Mouse (Mus musculus) forebrain, postnatal 0 days (tissue): ENCODE results near the gene Atl2. TPM values are rescaled to one million over a fixed set of nuclear protein-coding genes. Genes with fewer than 3 reads are reported as not detected.

Experiments used
- ATAC-seq: fragments of 200-750 bp; cut with Nextera tagmentation; 2 replicates; pipeline ENCODE4 v1.8.0; 2017; ENCODE audit warnings: mild to moderate bottlenecking, moderate library complexity
- DNase-seq: peaks from one replicate; pipeline ENCODE4 v3.0.0-alpha.2; 2015
- H3K27ac ChIP-seq: fragments of 300-500 bp; sonication (generic); 2 replicates; pipeline ENCODE4 v1.5.1; 2014; ENCODE audit warnings: low read depth, mild to moderate bottlenecking, antibody characterized with exemption, low read length, moderate library complexity, mixed read lengths
- H3K27me3 ChIP-seq: fragments of 300-500 bp; sonication (generic); 2 replicates; pipeline ENCODE4 v1.6.1; 2014; ENCODE audit warnings: mild to moderate bottlenecking, low read length, mixed read lengths; ENCODE audit not compliant: insufficient read depth
- H3K36me3 ChIP-seq: fragments of 300-500 bp; sonication (generic); 2 replicates; pipeline ENCODE4 v1.6.1; 2014; ENCODE audit warnings: mild to moderate bottlenecking, moderate library complexity; ENCODE audit not compliant: insufficient read depth
- H3K4me1 ChIP-seq: fragments of 300-500 bp; sonication (generic); 2 replicates; pipeline ENCODE4 v1.6.1; 2014; ENCODE audit warnings: antibody characterized with exemption; ENCODE audit not compliant: insufficient read depth
- H3K4me2 ChIP-seq: fragments of 300-500 bp; sonication (generic); 2 replicates; pipeline ENCODE4 v1.6.1; 2014; ENCODE audit warnings: low read depth, mild to moderate bottlenecking, moderate library complexity
- H3K4me3 ChIP-seq: fragments of 300-500 bp; sonication (generic); 2 replicates; pipeline ENCODE4 v1.5.1; 2014; ENCODE audit warnings: low read depth, low read length, mixed read lengths
- H3K9ac ChIP-seq: fragments of 300-500 bp; sonication (generic); 2 replicates; pipeline ENCODE4 v1.6.1; 2014; ENCODE audit warnings: mild to moderate bottlenecking
- H3K9me3 ChIP-seq: fragments of 300-500 bp; sonication (generic); 2 replicates; pipeline ENCODE4 v1.6.1; 2016; ENCODE audit warnings: low read length
- CTCF ChIP-seq: sonication (generic); IDR thresholded peaks from 2 replicates; pipeline ENCODE4 v1.5.1; 2016; ENCODE audit warnings: antibody characterized with exemption, control low read depth, low read depth
- WGBS: fragments of 180-500 bp; shearing (Covaris S2); extraction: QIAGEN DNeasy Blood & Tissue Kit; methylation state at CpG from one replicate; pipeline ENCODE4 v1.1.7; 2014; 5-methylcytosine and 5-hydroxymethylcytosine counted together
- polyA plus RNA-seq: library from polyadenylated mRNA; unstranded; fragments of >200 nt; fragmentation: Nextera tagmentation; extraction: Ambion mirVana; gene quantifications from 2 replicates; pipeline ENCODE4 v1.2.1, GENCODE M21; 2015
- total RNA-seq: library from RNA; depleted of rRNA; stranded (reverse); fragments of >200 nt; gene quantifications from 2 replicates; pipeline ENCODE4 v1.2.3, GENCODE M21; 2014; rRNA removed

The Atl2 gene
- total RNA-seq (28.4 and 34.1 TPM in 2 replicates), polyA plus RNA-seq (16.7 and 27.2 TPM in 2 replicates)

DNA sequence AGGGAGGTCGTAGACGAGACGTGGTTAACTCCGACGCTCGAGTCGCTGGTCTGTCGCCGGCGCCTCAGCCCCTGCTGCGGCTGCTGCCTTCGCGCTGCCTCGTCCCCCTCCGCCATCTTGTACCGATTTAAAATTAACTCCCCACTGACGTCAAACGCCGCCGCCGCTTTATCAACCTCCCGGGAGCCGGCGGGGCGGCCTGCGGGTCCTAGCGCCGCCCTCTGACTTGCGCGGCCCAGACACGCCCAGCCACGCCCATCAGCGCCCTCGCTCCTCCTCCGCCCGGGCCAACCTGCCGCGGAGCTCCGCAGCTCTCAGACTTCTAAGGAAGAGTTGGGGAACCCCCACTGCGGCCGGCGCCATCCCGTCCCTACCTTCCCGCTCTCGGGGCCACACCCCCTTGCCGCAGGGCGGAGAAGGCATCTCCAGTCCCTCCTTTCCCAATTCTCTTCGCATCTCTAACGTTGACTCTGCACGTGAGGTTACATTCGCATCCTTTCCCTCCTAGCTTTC lies at the start of gene Atl2:
Gene Atl2 (minus strand): TSS at position 213 of the 513 bp plus-strand sequence.
- TF ChIP-seq CTCF, result peak; percentile 20
- peak within 1 kb of the TSS; percentile 83 for H3K9ac ChIP-seq
- H3K4me3 ChIP-seq, result peak within 1 kb of the TSS; percentile 93
- peaks cover 7% of the 10 kb centered on the region; the same call in 1 of the 2 replicates for H3K4me1 ChIP-seq
- no peaks in the 10 kb centered on the region for H3K36me3 ChIP-seq
- no peaks in the 10 kb centered on the region for H3K9me3 ChIP-seq
- peak within 1 kb of the TSS; percentile 60 for H3K4me2 ChIP-seq
- ATAC-seq (peak; percentile 95), DNase-seq (peak; percentile 95)
- WGBS, result under 1% methylated on average over 51 of the region's 51 CpGs
- H3K27me3 ChIP-seq, result peaks cover 8% of the 10 kb centered on the region; the same call in 1 of the 2 replicates
- H3K27ac ChIP-seq, result peak within 1 kb of the TSS; percentile 95

DNA sequence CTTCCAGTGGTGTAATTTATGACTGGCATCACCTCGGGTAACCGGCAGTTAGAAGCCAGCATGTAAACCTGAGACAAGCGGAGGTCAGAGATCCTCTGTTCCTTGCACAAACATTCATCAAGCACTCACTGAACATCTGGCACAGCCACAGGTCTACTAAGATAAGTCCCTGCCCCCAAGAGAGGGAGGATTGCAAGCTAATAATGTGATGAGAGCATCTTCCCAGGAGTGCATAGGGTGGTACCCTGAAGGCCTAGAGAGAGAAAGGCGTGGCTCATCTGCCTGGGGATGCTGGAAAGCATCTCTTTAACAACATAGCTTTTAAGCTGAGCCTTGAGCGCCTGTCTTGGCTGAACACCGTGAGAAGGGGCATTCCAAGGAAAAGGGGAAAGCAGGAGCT lies 48.9 kb upstream of the Atl2 start:
- Histone ChIP-seq H3K9me3 (no peaks in the 10 kb centered on the region), H3K4me2 (no peak overlapping the region), H3K4me3 (no peak overlapping the region), H3K27me3 (no peaks in the 10 kb centered on the region), H3K36me3 (no peaks in the 10 kb centered on the region), H3K27ac (no peak overlapping the region), H3K4me1 (peaks cover 12% of the 10 kb centered on the region; the same call in 1 of the 2 replicates), H3K9ac (no peak overlapping the region)
- WGBS, result 81% methylated on average over 6 of the region's 6 CpGs
- ATAC-seq (no peak), DNase-seq (no peak)
- no peak for TF ChIP-seq CTCF

GRCm38 (mm10) chr17:79942418-79942817 lies 46.5 kb upstream of the Atl2 start:
- no peak overlapping the region for H3K27ac ChIP-seq
- no peak for TF ChIP-seq CTCF
- no peak overlapping the region for H3K4me2 ChIP-seq
- ATAC-seq, result no peak
- H3K9ac ChIP-seq, result no peak overlapping the region
- H3K9me3 ChIP-seq, result no peaks in the 10 kb centered on the region
- peaks cover 4% of the 10 kb centered on the region; the same call in 1 of the 2 replicates for H3K4me1 ChIP-seq
- no peaks in the 10 kb centered on the region for H3K36me3 ChIP-seq
- WGBS, result 75% methylated on average over 5 of the region's 5 CpGs
- no peaks in the 10 kb centered on the region for H3K27me3 ChIP-seq
- DNase-seq, result no peak
- no peak overlapping the region for H3K4me3 ChIP-seq

DNA sequence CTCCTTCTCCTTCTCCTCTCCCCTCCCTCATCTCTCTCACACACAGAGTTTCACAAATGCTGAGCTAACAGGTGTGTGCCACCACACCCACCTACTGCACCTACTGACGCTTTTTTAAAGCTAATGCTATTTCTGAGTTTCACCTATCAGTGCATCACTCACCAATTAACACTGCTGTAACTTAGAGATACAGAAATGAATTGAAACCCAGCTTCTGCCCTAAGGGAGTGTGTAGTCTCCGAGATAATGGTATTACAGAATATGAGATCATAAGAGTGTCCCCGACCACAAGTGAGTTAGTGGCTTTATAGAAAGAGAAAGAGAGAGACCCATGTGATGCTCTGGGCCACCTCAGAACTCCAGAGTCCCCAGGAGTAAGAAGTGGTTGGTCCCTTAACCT lies 43.2 kb upstream of the Atl2 start:
- H3K27me3 ChIP-seq, result no peaks in the 10 kb centered on the region
- H3K27ac ChIP-seq, result no peak overlapping the region
- H3K9me3 ChIP-seq, result no peaks in the 10 kb centered on the region
- H3K4me2 ChIP-seq, result no peak overlapping the region
- H3K36me3 ChIP-seq, result no peaks in the 10 kb centered on the region
- no peak overlapping the region for H3K4me3 ChIP-seq
- no peak for TF ChIP-seq CTCF
- ATAC-seq, result no peak
- no peak overlapping the region for H3K9ac ChIP-seq
- 84% methylated on average over 3 of the region's 3 CpGs for WGBS
- no peak for DNase-seq
- peaks cover 3% of the 10 kb centered on the region; the same call in 1 of the 2 replicates for H3K4me1 ChIP-seq

DNA sequence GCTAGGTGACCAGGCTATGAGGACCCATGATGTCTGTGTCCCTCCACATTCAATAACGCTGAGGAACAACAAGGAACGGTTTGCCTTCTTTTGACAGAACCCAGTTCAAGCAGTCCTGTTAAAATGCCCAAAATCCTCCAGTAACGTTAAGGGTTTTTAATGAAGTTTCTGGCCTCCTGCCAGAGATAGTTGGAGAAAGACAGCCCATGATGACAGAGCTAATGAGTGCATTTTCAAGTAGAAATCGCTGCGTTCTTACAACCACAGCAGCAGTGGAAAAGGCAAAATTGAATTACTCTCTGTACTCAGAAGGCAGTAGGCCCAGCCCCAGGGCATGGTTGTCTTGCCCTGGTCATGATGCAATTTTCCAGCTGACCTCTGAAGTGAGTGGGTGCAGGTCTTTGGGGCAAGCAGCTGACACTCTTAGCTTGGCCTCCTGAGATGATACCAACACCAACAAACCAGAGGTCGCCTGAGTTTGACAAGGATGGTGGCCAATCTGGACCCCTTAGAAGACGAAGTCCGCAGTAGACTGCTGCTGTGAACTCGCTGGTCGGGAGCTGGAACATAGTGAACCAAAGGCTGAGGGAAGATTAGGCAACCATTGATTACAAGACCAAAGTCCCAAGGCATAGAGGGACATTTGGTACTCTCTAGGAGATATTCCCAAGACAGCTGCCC lies 42.1 kb upstream of the Atl2 start:
- no peak overlapping the region for H3K4me2 ChIP-seq
- H3K27me3 ChIP-seq, result no peaks in the 10 kb centered on the region
- H3K27ac ChIP-seq, result no peak overlapping the region
- TF ChIP-seq CTCF, result no peak
- no peak overlapping the region for H3K9ac ChIP-seq
- peak; percentile 14; the same call in 1 of the 2 replicates for ATAC-seq
- DNase-seq, result peak; percentile 51
- H3K4me1 ChIP-seq, result no peaks in the 10 kb centered on the region
- no peak overlapping the region for H3K4me3 ChIP-seq
- WGBS, result 61% methylated on average over 10 of the region's 10 CpGs
- no peaks in the 10 kb centered on the region for H3K36me3 ChIP-seq
- no peaks in the 10 kb centered on the region for H3K9me3 ChIP-seq

- Histone ChIP-seq H3K4me2 (no peak overlapping the region), H3K9ac (no peak overlapping the region), H3K9me3 (no peaks in the 10 kb centered on the region), H3K36me3 (no peaks in the 10 kb centered on the region), H3K27me3 (no peaks in the 10 kb centered on the region), H3K4me3 (no peak overlapping the region), H3K27ac (no peak overlapping the region), H3K4me1 (no peaks in the 10 kb centered on the region)
- DNase-seq, result no peak
- WGBS, result 93% methylated on average over 15 of the region's 15 CpGs
- no peak for TF ChIP-seq CTCF
- ATAC-seq, result no peak
These were observed 38.4 kb upstream of the Atl2 start for GRCm38 (mm10) chr17:79934370-79934769.

DNA sequence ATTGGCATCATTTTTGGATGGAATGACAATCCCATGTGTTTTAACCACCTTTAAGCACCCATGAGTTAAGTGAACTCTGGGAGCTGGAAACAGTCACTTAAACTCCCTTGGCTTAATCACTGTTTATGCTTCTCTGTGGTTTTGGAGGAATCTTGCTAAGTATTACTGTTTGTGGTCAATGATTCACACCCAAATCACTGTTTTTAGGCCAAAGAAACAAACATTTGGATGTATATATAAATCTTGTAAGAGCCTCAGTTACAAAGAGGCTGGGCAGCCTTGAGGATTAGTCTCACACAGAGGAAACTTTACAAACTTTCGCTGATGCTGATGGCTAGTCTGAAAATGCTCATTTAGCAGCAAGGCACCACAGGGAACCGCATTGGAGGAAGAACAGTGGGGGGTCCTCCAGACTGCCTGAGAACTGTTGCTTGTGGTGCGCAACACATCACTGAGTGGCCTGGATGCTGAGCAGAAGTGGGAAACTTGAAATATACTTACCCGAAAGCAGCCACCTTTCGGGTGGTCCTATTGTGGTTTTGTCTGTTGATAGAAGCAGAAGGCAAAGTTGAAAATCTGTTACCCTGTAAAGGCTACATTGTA lies 36.9 kb upstream of the Atl2 start:
- Histone ChIP-seq H3K27me3 (no peaks in the 10 kb centered on the region), H3K36me3 (no peaks in the 10 kb centered on the region), H3K4me1 (no peaks in the 10 kb centered on the region), H3K4me3 (no peak overlapping the region), H3K9me3 (no peaks in the 10 kb centered on the region), H3K9ac (no peak overlapping the region), H3K4me2 (no peak overlapping the region), H3K27ac (no peak overlapping the region)
- WGBS, result 37% methylated on average over 5 of the region's 5 CpGs
- DNase-seq (no peak), ATAC-seq (no peak)
- no peak for TF ChIP-seq CTCF
